Comparison of ENCODE assay signal across 10 mouse cellular contexts in genomic region chr2:65331321-65331720, GRCm38 (mm10). TPM values are rescaled to one million over a fixed set of nuclear protein-coding genes. Genes with fewer than 3 reads are reported as not detected.
A peak's percentile ranks its signal among the peaks of the same experiment; 100 is the strongest.
DNase-seq lines count a peak whose midpoint lies in the region; ATAC-seq and TF ChIP-seq lines count a peak whose summit lies in the region.
"Had no signal": no experiment of that assay in that cellular context is flagged by ENCODE, and none has a peak within 500 bp of the region (broad histone marks: within the 10 kb centered on the region; RNA-seq: fewer than 3 reads in every experiment).

No protein-coding gene starts in this region.

- H3K27ac ChIP-seq in hindbrain, embryonic 11.5 days (ENCODE audit: low read depth, low read length) = no peak overlapping the region
- no peak overlapping the region for H3K27ac ChIP-seq in hindbrain, embryonic 16.5 days (ENCODE audit: low read depth, low read length)
- no peak overlapping the region for H3K27ac ChIP-seq in embryonic facial prominence, embryonic 14.5 days (replicated peaks; ENCODE audit: low read depth, low read length)
- H3K27ac ChIP-seq in kidney, adult 2 months (ENCODE audit: insufficient read depth, low read depth, low read length) = no peak overlapping the region
- H3K27ac ChIP-seq: heart, embryonic 15.5 days had no signal

- TF ChIP-seq POLR2A in kidney, adult 2 months (IDR thresholded peaks at IDR 0.05; ENCODE audit: low read depth, low read length) = no peak

- H3K4me2 ChIP-seq in hindbrain, embryonic 11.5 days (replicated peaks; ENCODE audit: low read depth, low read length) = no peak overlapping the region
- no peak overlapping the region for H3K4me2 ChIP-seq in hindbrain, embryonic 16.5 days (ENCODE audit: low read length)
- no peak overlapping the region for H3K4me2 ChIP-seq in embryonic facial prominence, embryonic 14.5 days (ENCODE audit: low read depth, low read length)
- H3K4me2 ChIP-seq: heart, embryonic 15.5 days had no signal

- H3K36me3 ChIP-seq in hindbrain, embryonic 11.5 days (ENCODE audit: control insufficient read depth, insufficient read depth, low read length) = no peaks in the 10 kb centered on the region
- no peaks in the 10 kb centered on the region for H3K36me3 ChIP-seq in hindbrain, embryonic 16.5 days (ENCODE audit: control insufficient read depth, insufficient read depth, low read length)
- H3K36me3 ChIP-seq in embryonic facial prominence, embryonic 14.5 days (ENCODE audit: control insufficient read depth, insufficient read depth, low read length) = no peaks in the 10 kb centered on the region
- H3K36me3 ChIP-seq in kidney, adult 2 months (ENCODE audit: control insufficient read depth, insufficient read depth, low read length) = no peaks in the 10 kb centered on the region
- H3K36me3 ChIP-seq: heart, embryonic 15.5 days had no signal

- no peaks in the 10 kb centered on the region for H3K4me1 ChIP-seq in hindbrain, embryonic 11.5 days (replicated peaks; ENCODE audit: control insufficient read depth, insufficient read depth, low read length)
- H3K4me1 ChIP-seq in hindbrain, embryonic 16.5 days (ENCODE audit: control insufficient read depth, insufficient read depth, low read depth, low read length) = no peaks in the 10 kb centered on the region
- H3K4me1 ChIP-seq in embryonic facial prominence, embryonic 14.5 days (ENCODE audit: control insufficient read depth, insufficient read depth, low read length) = no peaks in the 10 kb centered on the region
- H3K4me1 ChIP-seq in kidney, adult 2 months (ENCODE audit: control insufficient read depth, insufficient read depth, low read length) = no peaks in the 10 kb centered on the region; the same call in 1 of the 2 replicates

- no peak for ATAC-seq in hindbrain, embryonic 11.5 days (ENCODE audit: low FRiP score)
- no peak for ATAC-seq in hindbrain, embryonic 16.5 days
- no peak for ATAC-seq in embryonic facial prominence, embryonic 14.5 days (ENCODE audit: low read depth)
- peak; percentile 83 for ATAC-seq in megakaryocyte, adult 5-6 weeks (ENCODE audit: poor library complexity, severe bottlenecking)

- TF ChIP-seq CTCF in kidney, adult 2 months (conservative IDR thresholded peaks at IDR 0.05; ENCODE audit: insufficient read depth, insufficient read length, low read depth, low read length) = peak; percentile 57; the same call in 1 of the 2 replicates

- no peak overlapping the region for H3K9ac ChIP-seq in hindbrain, embryonic 11.5 days (ENCODE audit: low read depth, low read length)
- no peak overlapping the region for H3K9ac ChIP-seq in hindbrain, embryonic 16.5 days (ENCODE audit: low read depth, low read length)
- H3K9ac ChIP-seq in embryonic facial prominence, embryonic 14.5 days (ENCODE audit: low read depth, low read length) = no peak overlapping the region
- H3K9ac ChIP-seq: heart, embryonic 15.5 days had no signal

- DNase-seq in hindbrain, embryonic 11.5 days (ENCODE audit: low spot score) = peak; percentile 58
- DNase-seq in 416B (ENCODE audit: low read depth) = peak; percentile 71
- peak; percentile 69 for DNase-seq in R1 (ENCODE audit: low read depth, low spot score)
- peak; percentile 25 for DNase-seq in embryonic facial prominence, embryonic 14.5 days (ENCODE audit: low spot score)
- DNase-seq in kidney, adult 2 months = peak; percentile 83
- no peak for DNase-seq in urinary bladder, adult 2 months (ENCODE audit: low spot score)

- H3K27me3 ChIP-seq in hindbrain, embryonic 11.5 days (ENCODE audit: control insufficient read depth, insufficient read depth, low read length) = no peaks in the 10 kb centered on the region
- H3K27me3 ChIP-seq in hindbrain, embryonic 16.5 days (replicated peaks; ENCODE audit: control insufficient read depth, insufficient read depth, low read length) = no peaks in the 10 kb centered on the region
- no peaks in the 10 kb centered on the region for H3K27me3 ChIP-seq in embryonic facial prominence, embryonic 14.5 days (replicated peaks; ENCODE audit: control insufficient read depth, insufficient read depth, low read length)
- H3K27me3 ChIP-seq in kidney, adult 2 months (replicated peaks; ENCODE audit: control insufficient read depth, insufficient read depth, low read length) = no peaks in the 10 kb centered on the region
- H3K27me3 ChIP-seq: heart, embryonic 15.5 days had no signal

- 66% methylated on average over 2 of the region's 2 CpGs for WGBS in hindbrain, embryonic 11.5 days
- WGBS in hindbrain, embryonic 16.5 days = 61% methylated on average over 2 of the region's 2 CpGs
- WGBS in embryonic facial prominence, embryonic 14.5 days = 50% methylated on average over 2 of the region's 2 CpGs
- 72% methylated on average over 2 of the region's 2 CpGs for WGBS in kidney, adult 2 months

- H3K9me3 ChIP-seq in hindbrain, embryonic 11.5 days (ENCODE audit: control insufficient read depth, low read length) = no peaks in the 10 kb centered on the region
- H3K9me3 ChIP-seq in hindbrain, embryonic 16.5 days (ENCODE audit: control insufficient read depth, low read length) = no peaks in the 10 kb centered on the region
- no peaks in the 10 kb centered on the region for H3K9me3 ChIP-seq in embryonic facial prominence, embryonic 14.5 days (ENCODE audit: control insufficient read depth, low read length)
- H3K9me3 ChIP-seq: heart, embryonic 15.5 days had no signal

- H3K4me3 ChIP-seq in hindbrain, embryonic 11.5 days (ENCODE audit: low read depth, low read length) = no peak overlapping the region
- no peak overlapping the region for H3K4me3 ChIP-seq in hindbrain, embryonic 16.5 days (ENCODE audit: low read length)
- H3K4me3 ChIP-seq in embryonic facial prominence, embryonic 14.5 days (ENCODE audit: low read depth, low read length) = no peak overlapping the region
- no peak overlapping the region for H3K4me3 ChIP-seq in kidney, adult 2 months (ENCODE audit: insufficient read depth, low read depth, low read length)
- H3K4me3 ChIP-seq: heart, embryonic 15.5 days; myocyte had no signal

RNA-seq across cellular contexts. Expression of gene Slc38a11, which starts 32.5 kb away (rescaled TPM):
- 0.22 and 0.73 TPM in 2 replicates for polyA plus RNA-seq in hindbrain, embryonic 11.5 days (2014; fragmentation: Nextera tagmentation; extraction: Ambion mirVana)
- 1.5 and 1.7 TPM in 2 replicates for polyA plus RNA-seq in hindbrain, embryonic 16.5 days (2015; fragmentation: Nextera tagmentation; extraction: Ambion mirVana)
- 0.58 and 0.73 TPM in 2 replicates for polyA plus RNA-seq in embryonic facial prominence, embryonic 14.5 days (2014; fragmentation: Nextera tagmentation; extraction: Ambion mirVana)
- polyA plus RNA-seq in kidney, adult 2 months (2012; rRNA removed) = 0.80 and 0.83 TPM in 2 replicates
- not detected in 2 replicates for total RNA-seq in megakaryocyte, adult 5-6 weeks (2015)
- not detected in 2 replicates for total RNA-seq in megakaryocyte, adult 5-6 weeks (2017)
- 1.9 and 2.9 TPM in 2 replicates for polyA plus RNA-seq in urinary bladder, adult 2 months (2012; rRNA removed)
- polyA plus RNA-seq: myocyte had no signal
